14 mouse cellular contexts compared by ENCODE assay signal in genomic region chr4:153560956-153561355, GRCm38 (mm10).
"Had no signal": no experiment of that assay in that cellular context is flagged by ENCODE, and none has a peak within 500 bp of the region (broad histone marks: within the 10 kb centered on the region; RNA-seq: fewer than 3 reads in every experiment).

No protein-coding gene starts in this region.

- H3K9ac ChIP-seq: liver, embryonic 15.5 days; lung, embryonic 15.5 days; stomach, embryonic 15.5 days had no signal

- H3K9me3 ChIP-seq: limb, embryonic 10.5 days; liver, embryonic 15.5 days; lung, embryonic 15.5 days; stomach, embryonic 15.5 days had no signal

- H3K4me1 ChIP-seq: liver, embryonic 15.5 days; lung, embryonic 15.5 days; stomach, embryonic 15.5 days had no signal

- DNase-seq: kidney, adult 2 months; kidney, postnatal 25 days; lung, postnatal 14 days; midbrain, embryonic 14.5 days; spleen, adult 18-20 months; thymus, postnatal 4 days had no signal

- ATAC-seq: intestine, embryonic 16.5 days had no signal

- H3K27me3 ChIP-seq: liver, embryonic 15.5 days; lung, embryonic 15.5 days; stomach, embryonic 15.5 days had no signal

- H3K4me2 ChIP-seq: liver, embryonic 11.5 days; liver, embryonic 15.5 days; lung, embryonic 15.5 days; stomach, embryonic 15.5 days had no signal

- H3K27ac ChIP-seq: left cerebral cortex, adult 2 months; limb, embryonic 10.5 days; liver, embryonic 15.5 days; lung, embryonic 15.5 days; stomach, embryonic 15.5 days had no signal

- H3K36me3 ChIP-seq: limb, embryonic 10.5 days; liver, embryonic 15.5 days; lung, embryonic 15.5 days; stomach, embryonic 15.5 days had no signal

- H3K4me3 ChIP-seq: left cerebral cortex, adult 2 months; limb, embryonic 10.5 days; liver, embryonic 15.5 days; lung, embryonic 15.5 days; myocyte; stomach, embryonic 15.5 days had no signal
